Mouse (Mus musculus) heart, adult 9 months (tissue): ENCODE measurements around the gene Hmgcr.
"Not testable (repeated sequence)": the region's sequence is repeated elsewhere in the genome, so short reads cannot be mapped to it uniquely, and the experiment has no call there.

Experiments
- DNase-seq, 2 experiments: peaks; one replicate each; pipeline ENCODE4 v3.0.0; 2022; ENCODE audit warnings: low spot score in 2 of 2

Gene Hmgcr

GRCm38 (mm10) chr13:96670019-96670405, 724 bp downstream of the Hmgcr start:
- no peak for DNase-seq

- no peak for DNase-seq
Observed at GRCm38 (mm10) chr13:96664419-96664974, 6.2 kb downstream of the Hmgcr start.

- not testable (repeated sequence) for DNase-seq
Observed at GRCm38 (mm10) chr13:96663120-96663519, 7.6 kb downstream of the Hmgcr start.

- peak in 1 of 2 experiments; percentile 11 for DNase-seq
Observed at GRCm38 (mm10) chr13:96660095-96660860, 10.5 kb downstream of the Hmgcr start.

GRCm38 (mm10) chr13:96658936-96659335, 11.8 kb downstream of the Hmgcr start:
- no peak for DNase-seq

- no peak for DNase-seq
Observed at GRCm38 (mm10) chr13:96656673-96657072, 14.1 kb downstream of the Hmgcr start.

- DNase-seq: no peak
Observed at GRCm38 (mm10) chr13:96653041-96653440, 17.7 kb downstream of the Hmgcr start.

- DNase-seq: no peak
Observed at GRCm38 (mm10) chr13:96645822-96646221, 24.9 kb downstream of the Hmgcr start.

GRCm38 (mm10) chr13:96644168-96644567, 26.6 kb downstream of the Hmgcr start:
- no peak for DNase-seq

GRCm38 (mm10) chr13:96630396-96630795, 40.3 kb downstream of the Hmgcr start:
- DNase-seq: no peak

- no peak for DNase-seq
Observed at GRCm38 (mm10) chr13:96620891-96621290, 49.8 kb downstream of the Hmgcr start.

- no peak for DNase-seq
Observed at GRCm38 (mm10) chr13:96614615-96615014, 56.1 kb downstream of the Hmgcr start.

- no peak for DNase-seq
Observed at GRCm38 (mm10) chr13:96604242-96604641, 66.5 kb downstream of the Hmgcr start.

- no peak for DNase-seq
Observed at GRCm38 (mm10) chr13:96599182-96599581, 71.6 kb downstream of the Hmgcr start.
